Comparison of ENCODE assay signal across 12 mouse cellular contexts in the genomic region with DNA sequence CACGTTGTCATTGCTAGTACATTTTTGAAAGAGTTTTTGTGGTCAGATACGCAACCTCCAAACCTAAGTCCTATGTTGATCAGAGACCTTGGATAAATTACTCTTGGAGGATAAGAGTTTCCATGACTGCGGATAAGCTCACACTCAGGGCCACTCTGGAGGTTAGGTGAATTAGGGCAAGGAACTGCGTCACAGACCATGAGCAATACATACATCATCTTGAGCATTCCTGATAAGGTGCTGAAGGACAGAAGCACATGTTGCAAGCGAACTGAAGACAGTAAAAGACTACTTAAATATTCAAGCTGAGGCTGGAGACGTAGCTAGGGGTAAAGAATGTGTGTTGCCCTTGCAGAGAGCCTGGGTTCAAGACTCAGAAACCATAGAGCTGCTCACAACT. TPM values are rescaled to one million over a fixed set of nuclear protein-coding genes. Genes with fewer than 3 reads are reported as not detected.
DNase-seq lines count a peak whose midpoint lies in the region; ATAC-seq lines count a peak whose summit lies in the region.
"Had no signal": no experiment of that assay in that cellular context is flagged by ENCODE, and none has a peak within 500 bp of the region (broad histone marks: within the 10 kb centered on the region; RNA-seq: fewer than 3 reads in every experiment).

No protein-coding gene starts in this region.

- WGBS in heart, embryonic 10.5 days, result 64% methylated on average over 6 of the region's 6 CpGs
- WGBS in kidney, embryonic 16.5 days, result 65% methylated on average over 6 of the region's 6 CpGs
- WGBS in kidney, embryonic 14.5 days, result 69% methylated on average over 6 of the region's 6 CpGs

- no peak for DNase-seq in heart, embryonic 10.5 days (ENCODE audit: low spot score)
- DNase-seq in heart, postnatal 4 days, result no peak
- DNase-seq in 3T3-L1 (ENCODE audit: low read depth, low spot score), result peak; percentile 63
- peak; percentile 60 for DNase-seq in adrenal gland, postnatal 10 days
- DNase-seq in layer of hippocampus, postnatal 14 days (ENCODE audit: low spot score in 2 of 2), result no peak
- no peak for DNase-seq in frontal cortex, postnatal 36 days (ENCODE audit: low spot score in 2 of 2)
- DNase-seq: cerebellum, adult 11 months had no signal

- peak overlapping the region; percentile 55; the same call in 1 of the 2 replicates for H3K4me2 ChIP-seq in kidney, embryonic 16.5 days (replicated peaks; ENCODE audit: low read depth, low read length)
- H3K4me2 ChIP-seq in kidney, embryonic 14.5 days (replicated peaks; ENCODE audit: low read depth, low read length), result no peak overlapping the region; the same call in 1 of the 2 replicates

- 0 out of 2 replicates have a peak overlapping the region, but pooled peaks have one; percentile 94 for H3K4me3 ChIP-seq in heart, embryonic 10.5 days
- no peak overlapping the region; the same call in 1 of the 2 replicates for H3K4me3 ChIP-seq in kidney, embryonic 16.5 days (ENCODE audit: low read length)
- no peak overlapping the region for H3K4me3 ChIP-seq in kidney, embryonic 14.5 days (ENCODE audit: low read length)

- no peak for ATAC-seq in kidney, embryonic 16.5 days (ENCODE audit: low FRiP score, low TSS enrichment)
- no peak for ATAC-seq in kidney, embryonic 14.5 days (ENCODE audit: low FRiP score, low TSS enrichment)

- H3K36me3 ChIP-seq in heart, embryonic 10.5 days, result no peaks in the 10 kb centered on the region
- no peaks in the 10 kb centered on the region for H3K36me3 ChIP-seq in kidney, embryonic 16.5 days (ENCODE audit: insufficient read depth, low read length)
- H3K36me3 ChIP-seq in kidney, embryonic 14.5 days (ENCODE audit: control insufficient read depth, insufficient read depth, low read length), result no peaks in the 10 kb centered on the region
- H3K36me3 ChIP-seq: neural tube, embryonic 15.5 days had no signal

- peaks cover 20% of the 10 kb centered on the region for H3K4me1 ChIP-seq in heart, embryonic 10.5 days
- peaks cover 25% of the 10 kb centered on the region for H3K4me1 ChIP-seq in kidney, embryonic 16.5 days (ENCODE audit: insufficient read depth, low read length)
- H3K4me1 ChIP-seq in kidney, embryonic 14.5 days (ENCODE audit: control insufficient read depth, insufficient read depth, low read length), result peaks cover 5% of the 10 kb centered on the region; the same call in 1 of the 2 replicates

- H3K9me3 ChIP-seq in heart, embryonic 10.5 days, result no peaks in the 10 kb centered on the region
- 0 out of 2 replicates have a peak, but pooled peaks cover 2% of the 10 kb centered on the region for H3K9me3 ChIP-seq in kidney, embryonic 16.5 days (ENCODE audit: low read length)
- no peaks in the 10 kb centered on the region for H3K9me3 ChIP-seq in kidney, embryonic 14.5 days (ENCODE audit: control insufficient read depth, low read length)
- H3K9me3 ChIP-seq: neural tube, embryonic 15.5 days had no signal

- peak overlapping the region; percentile 97; the same call in 1 of the 2 replicates for H3K27ac ChIP-seq in heart, embryonic 10.5 days
- H3K27ac ChIP-seq in kidney, embryonic 16.5 days (ENCODE audit: low read length), result no peak overlapping the region
- H3K27ac ChIP-seq in kidney, embryonic 14.5 days (ENCODE audit: low read depth, low read length), result no peak overlapping the region
- H3K27ac ChIP-seq: liver, embryonic 14.5 days had no signal

- no peaks in the 10 kb centered on the region for H3K27me3 ChIP-seq in heart, embryonic 10.5 days (ENCODE audit: insufficient read depth, poor library complexity, severe bottlenecking)
- no peaks in the 10 kb centered on the region for H3K27me3 ChIP-seq in kidney, embryonic 16.5 days (ENCODE audit: insufficient read depth, low read length)
- H3K27me3 ChIP-seq in kidney, embryonic 14.5 days (ENCODE audit: control insufficient read depth, insufficient read depth, low read length), result no peaks in the 10 kb centered on the region
- H3K27me3 ChIP-seq: neural tube, embryonic 15.5 days; Patski had no signal

- no peak overlapping the region for H3K9ac ChIP-seq in kidney, embryonic 16.5 days (replicated peaks; ENCODE audit: low read length)
- no peak overlapping the region for H3K9ac ChIP-seq in kidney, embryonic 14.5 days (ENCODE audit: low read depth, low read length)

RNA-seq across cellular contexts. Expression of a gene that starts 0.8 kb away (rescaled TPM):
- 70.3 and 96.3 TPM in 2 replicates for polyA plus RNA-seq in heart, embryonic 10.5 days (2016; fragmentation: Nextera tagmentation; extraction: Ambion mirVana)
- total RNA-seq in heart, postnatal 4 days (2021), result 10 to 100 TPM; 76.0 to 80.9 TPM
- 114 and 119 TPM in 2 replicates for polyA plus RNA-seq in kidney, embryonic 16.5 days (2015; fragmentation: Nextera tagmentation; extraction: Ambion mirVana)
- 93.5 and 110 TPM in 2 replicates for polyA plus RNA-seq in kidney, embryonic 14.5 days (2014; fragmentation: Nextera tagmentation; extraction: Ambion mirVana)
- total RNA-seq in adrenal gland, postnatal 10 days (2021), result 1,000 to 10,000 TPM in 1 of 2 experiments, 100 to 1,000 TPM in 1; 658 to 1,673 TPM
- total RNA-seq in layer of hippocampus, postnatal 14 days (2021), result 10 to 100 TPM; 16.0 to 19.8 TPM

Comparison
In these comparisons a context has a peak if more than half of its experiments do, and no peak if none do; other contexts are left out.
1. DNase-seq: peak in 3T3-L1 (single experiment) and adrenal gland, postnatal 10 days (single experiment); none in heart, embryonic 10.5 days (single experiment), heart, postnatal 4 days (single experiment), layer of hippocampus, postnatal 14 days (0 of 2) and frontal cortex, postnatal 36 days (0 of 2).
2. RNA of a gene that starts 0.8 kb away (total RNA-seq): 658 to 1,673 TPM in adrenal gland, postnatal 10 days; 76.0 to 80.9 TPM in heart, postnatal 4 days and 16.0 to 19.8 TPM in layer of hippocampus, postnatal 14 days; every median in the first group is over 4 times any median in the second.